Mouse (Mus musculus): Measurements from ENCODE around the gene Urb2.

DNA sequence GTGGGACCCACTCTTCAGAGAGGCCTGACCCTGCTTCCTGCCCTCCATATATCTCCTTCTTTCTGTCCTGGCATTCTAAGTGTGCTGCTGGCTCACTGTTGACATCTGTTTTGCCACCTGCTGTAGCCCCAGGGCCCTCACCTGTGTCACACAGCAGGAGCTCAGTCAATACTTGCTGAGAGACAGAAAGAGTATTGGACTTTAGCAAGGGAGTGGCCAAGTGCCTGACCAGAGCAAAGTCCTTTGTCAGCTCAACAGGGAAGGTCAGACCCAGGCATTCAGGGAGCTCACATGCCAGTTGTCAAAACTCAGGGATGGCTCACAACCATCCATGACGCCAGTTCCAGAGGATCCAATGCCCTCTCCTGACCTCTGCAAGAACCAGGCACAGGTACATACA lies 47.8 kb upstream of the Urb2 start:
- TF ChIP-seq CTCF (IDR thresholded peaks at IDR 0.05) (no peak), EP300 (IDR thresholded peaks at IDR 0.05) (no peak)

Measured in lung, postnatal 0 days (tissue).